Mouse (Mus musculus): ENCODE measurements around the gene Taar1. TPM values are rescaled to one million over a fixed set of nuclear protein-coding genes. Genes with fewer than 3 reads are reported as not detected.

Taar1 gene
- polyA plus RNA-seq, 1 experiment = not detected

GRCm38 (mm10) chr10:23970656-23971165 is 50.6 kb downstream of the Taar1 start, which contains the start of gene Taar5:
TSS of gene Taar5 (plus strand) at chr10:23970706.
- DNase-seq (ENCODE audit: low read depth, low spot score) = no peak
- 86% methylated on average over 11 of the region's 11 CpGs for WGBS

Other genes starting within 250 kb of the Taar1 start
- 1,645 and 1,976 TPM in 2 replicates for gene Rps12, start 133.1 kb upstream of the Taar1 start, polyA plus RNA-seq (2012; rRNA removed)
- gene Slc18b1, start 123.4 kb upstream of the Taar1 start, polyA plus RNA-seq (2012; rRNA removed) = 21.6 and 37.4 TPM in 2 replicates
- gene Vnn3, start 68.9 kb upstream of the Taar1 start, polyA plus RNA-seq (2012; rRNA removed) = 0.29 and 0.71 TPM in 2 replicates
- gene Vnn1, start 25.7 kb upstream of the Taar1 start, polyA plus RNA-seq (2012; rRNA removed) = 58.1 and 174 TPM in 2 replicates
- not detected in 2 replicates for gene Taar2, start 18.2 kb downstream of the Taar1 start, polyA plus RNA-seq (2012; rRNA removed)
- not detected in 2 replicates for gene Taar3, start 29.2 kb downstream of the Taar1 start, polyA plus RNA-seq (2012; rRNA removed)
- gene Taar4, start 40.1 kb downstream of the Taar1 start, polyA plus RNA-seq (2012; rRNA removed) = not detected in 2 replicates
- not detected in 2 replicates for gene Taar5, start 50.4 kb downstream of the Taar1 start, polyA plus RNA-seq (2012; rRNA removed)
- not detected in 2 replicates for gene Taar6, start 65.3 kb downstream of the Taar1 start, polyA plus RNA-seq (2012; rRNA removed)
- gene Taar7a, start 73.1 kb downstream of the Taar1 start, polyA plus RNA-seq (2012; rRNA removed) = not detected in 2 replicates
- not detected in 2 replicates for gene Taar7b, start 79.6 kb downstream of the Taar1 start, polyA plus RNA-seq (2012; rRNA removed)
- gene Taar7d, start 106.9 kb downstream of the Taar1 start, polyA plus RNA-seq (2012; rRNA removed) = not detected in 2 replicates
- not detected in 2 replicates for gene Taar7e, start 117.3 kb downstream of the Taar1 start, polyA plus RNA-seq (2012; rRNA removed)
- gene Taar7f, start 129.2 kb downstream of the Taar1 start, polyA plus RNA-seq (2012; rRNA removed) = not detected in 2 replicates
- not detected in 2 replicates for gene Taar8a, start 156.1 kb downstream of the Taar1 start, polyA plus RNA-seq (2012; rRNA removed)
- not detected in 2 replicates for gene Taar8b, start 171.9 kb downstream of the Taar1 start, polyA plus RNA-seq (2012; rRNA removed)
- not detected in 2 replicates for gene Taar8c, start 181.6 kb downstream of the Taar1 start, polyA plus RNA-seq (2012; rRNA removed)
- not detected in 2 replicates for gene Taar9, start 189.2 kb downstream of the Taar1 start, polyA plus RNA-seq (2012; rRNA removed)
- gene Stx7, start 228.9 kb downstream of the Taar1 start, polyA plus RNA-seq (2012; rRNA removed) = 71.2 and 112 TPM in 2 replicates

All from large intestine, adult 2 months (tissue).